Mouse (Mus musculus) embryonic stem cell, embryonic (primary cell): ENCODE results near the gene Clmn.

Source experiments
- CTCF ChIA-PET, 4 experiments: fragments of 300-600 bp in 2 of 4; fragments of 350-600 bp in 2 of 4; sonication (Branson Sonifier 250); formaldehyde crosslinking; loops; one replicate each; lab custom pipeline; 2022; ENCODE audit warnings: inconsistent platforms in 2 of 4; lab: Charles Lee
- POLR2A ChIA-PET, 4 experiments: fragments of 300-600 bp in 2 of 4; fragments of 350-600 bp in 2 of 4; sonication (Branson Sonifier 250); formaldehyde crosslinking; loops; one replicate each; lab custom pipeline; 2022; ENCODE audit warnings: antibody characterized with exemption in 4 of 4, inconsistent platforms in 1 of 4; lab: Charles Lee

Clmn gene

DNA sequence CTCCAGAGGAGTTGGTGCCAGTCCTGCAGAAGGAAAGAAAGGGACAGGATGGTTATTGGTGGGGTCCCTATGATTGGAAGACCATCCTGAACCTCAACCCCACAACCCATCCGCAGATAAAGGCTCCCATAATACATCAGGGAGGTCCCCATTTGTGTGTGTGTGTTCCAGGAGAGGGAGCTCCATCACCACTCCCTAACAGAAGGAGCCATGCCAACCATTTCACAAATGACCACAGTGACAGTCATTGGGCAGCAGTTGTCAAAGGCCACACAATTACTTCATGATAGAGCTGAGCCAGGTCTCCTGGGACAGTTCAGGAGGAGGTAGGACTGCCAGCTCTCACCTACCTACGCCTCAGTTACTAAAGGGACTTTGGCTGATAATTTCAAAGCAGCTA lies 92.9 kb downstream of the Clmn start:
- CTCF ChIA-PET = interaction anchor here (0.5 to 2.4 kb wide), 9 partner anchors 11 to 312 kb away, joined by 3 to 6 read pairs (median 4); no protein-coding TSS in a partner anchor
- POLR2A ChIA-PET = interaction anchor here in 3 of 4 experiments (0.6 to 2.2 kb wide), 9 partner anchors 9 to 126 kb away, joined by 3 to 17 read pairs (median 4); partner anchors contain the start of gene Dicer1 (in 1 of the 3)

GRCm38 (mm10) chr12:104769201-104769785 lies 95.6 kb downstream of the Clmn start:
- ChIA-PET CTCF (interaction anchor here in 1 of 4 experiments (0.9 kb wide), 1 partner anchor 171 kb away, joined by 4 read pairs; no protein-coding TSS in a partner anchor), POLR2A (interaction anchor here in 3 of 4 experiments (0.6 to 2.6 kb wide), 9 partner anchors 9 to 124 kb away, joined by 3 to 11 read pairs (median 3); partner anchors contain the start of gene Dicer1 (in 1 of the 3))

- CTCF ChIA-PET = interaction anchor here (0.5 to 2.0 kb wide), 40 partner anchors 9 to 739 kb away, joined by 3 to 12 read pairs (median 4); partner anchors contain the start of gene Dicer1 (in 3 of the 4)
- POLR2A ChIA-PET = interaction anchor here in 3 of 4 experiments (0.7 to 2.3 kb wide), 13 partner anchors 8 to 132 kb away, joined by 3 to 9 read pairs (median 3); no protein-coding TSS in a partner anchor
These were observed 97.7 kb downstream of the Clmn start for GRCm38 (mm10) chr12:104767183-104767582.

GRCm38 (mm10) chr12:104765761-104766160 lies 99.1 kb downstream of the Clmn start:
- ChIA-PET POLR2A (interaction anchor here in 2 of 4 experiments (0.5 to 2.3 kb wide), 7 partner anchors 8 to 227 kb away, joined by 3 to 9 read pairs (median 3); no protein-coding TSS in a partner anchor), CTCF (interaction anchor here in 2 of 4 experiments (0.6 to 1.1 kb wide), 4 partner anchors 14 to 133 kb away, joined by 3 to 4 read pairs (median 3); partner anchors contain the start of gene Dicer1 (in 1 of the 2))

DNA sequence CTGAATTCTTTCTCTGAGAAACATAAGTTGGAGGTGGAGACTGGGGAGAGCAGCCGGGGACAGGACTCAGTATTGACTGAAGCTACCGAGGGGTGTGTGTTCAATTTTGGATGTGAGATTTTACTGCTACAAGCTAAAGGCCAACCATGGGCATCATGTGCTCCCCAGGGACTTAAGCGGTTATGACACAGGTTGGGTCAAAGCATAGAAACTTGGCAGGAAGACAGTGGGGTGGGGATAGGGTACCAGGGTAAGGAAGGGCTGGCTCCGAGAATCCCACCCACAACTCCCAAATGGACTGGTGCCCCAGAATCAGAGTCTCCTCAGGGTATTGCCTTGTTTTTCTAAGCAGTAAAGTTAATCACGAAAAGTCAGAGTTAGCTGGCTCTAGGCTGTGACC lies 99.8 kb downstream of the Clmn start:
- ChIA-PET CTCF (interaction anchor here in 1 of 4 experiments (0.6 kb wide), 1 partner anchor 193 kb away, joined by 8 read pairs; no protein-coding TSS in a partner anchor), POLR2A (interaction anchor here in 2 of 4 experiments (1.2 to 1.9 kb wide), 4 partner anchors 8 to 227 kb away, joined by 3 to 4 read pairs (median 4); no protein-coding TSS in a partner anchor)

DNA sequence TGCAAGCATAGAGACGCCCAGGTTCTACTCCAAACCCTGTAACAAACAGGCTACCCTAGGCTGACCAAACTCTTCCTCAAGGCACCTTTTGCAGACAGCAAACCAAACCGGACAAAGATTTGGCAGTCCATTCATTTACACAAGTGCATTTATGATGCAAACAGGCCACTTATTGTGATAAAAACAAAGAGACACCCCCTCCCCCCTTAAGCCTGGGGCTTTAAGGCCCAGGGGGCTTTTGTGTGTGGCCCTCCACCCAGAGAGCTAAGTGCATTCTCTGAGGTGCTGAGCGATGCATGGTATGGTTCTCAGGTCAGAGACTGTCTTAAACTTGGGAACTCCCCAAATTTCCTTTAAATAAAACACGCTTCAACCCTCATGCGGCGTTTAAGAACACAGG lies 101.0 kb downstream of the Clmn start:
- POLR2A ChIA-PET = interaction anchor here in 3 of 4 experiments (0.8 to 1.9 kb wide), 6 partner anchors 9 to 287 kb away, joined by 3 to 7 read pairs (median 4); partner anchors contain the start of gene Dicer1 (in 2 of the 3)
- CTCF ChIA-PET = interaction anchor here in 1 of 4 experiments (1.2 kb wide), 1 partner anchor 176 kb away, joined by 4 read pairs; no protein-coding TSS in a partner anchor

GRCm38 (mm10) chr12:104761411-104761810 lies 103.5 kb downstream of the Clmn start:
- ChIA-PET POLR2A (interaction anchor here (0.6 to 7.7 kb wide), 55 partner anchors 8 to 328 kb away, joined by 3 to 65 read pairs (median 4); partner anchors contain the start of genes Dicer1 (in 4 of the 4) and Syne3 (in 1 of the 4)), CTCF (interaction anchor here (0.9 to 1.3 kb wide), 6 partner anchors 9 to 175 kb away, joined by 3 to 4 read pairs (median 3); partner anchors contain the start of gene Dicer1 (in 1 of the 4))

DNA sequence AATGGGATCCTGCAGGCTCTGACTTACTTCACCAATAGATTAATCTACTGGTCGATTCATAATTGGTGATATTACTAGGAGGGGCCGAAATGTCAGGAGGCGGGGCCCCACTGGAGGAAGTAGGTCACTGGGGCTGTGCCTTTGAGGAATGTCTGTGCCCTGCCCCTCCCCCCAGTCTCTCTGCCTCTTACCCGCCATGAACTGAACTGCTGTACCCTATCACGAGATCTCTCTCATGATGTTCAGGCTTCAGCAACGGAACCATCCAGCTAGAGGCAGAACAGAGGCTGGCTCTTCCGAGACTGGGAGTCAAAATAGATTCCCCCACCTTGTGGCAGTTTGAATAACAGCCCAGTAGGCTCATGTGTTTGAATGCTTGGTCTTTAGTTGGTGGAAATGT lies 106.8 kb downstream of the Clmn start:
- CTCF ChIA-PET = interaction anchor here (1.0 to 1.3 kb wide), 4 partner anchors 9 to 33 kb away, joined by 3 to 7 read pairs (median 4); no protein-coding TSS in a partner anchor
- POLR2A ChIA-PET = interaction anchor here in 2 of 4 experiments (0.6 to 7.7 kb wide), 8 partner anchors 8 to 183 kb away, joined by 3 to 65 read pairs (median 3); no protein-coding TSS in a partner anchor

DNA sequence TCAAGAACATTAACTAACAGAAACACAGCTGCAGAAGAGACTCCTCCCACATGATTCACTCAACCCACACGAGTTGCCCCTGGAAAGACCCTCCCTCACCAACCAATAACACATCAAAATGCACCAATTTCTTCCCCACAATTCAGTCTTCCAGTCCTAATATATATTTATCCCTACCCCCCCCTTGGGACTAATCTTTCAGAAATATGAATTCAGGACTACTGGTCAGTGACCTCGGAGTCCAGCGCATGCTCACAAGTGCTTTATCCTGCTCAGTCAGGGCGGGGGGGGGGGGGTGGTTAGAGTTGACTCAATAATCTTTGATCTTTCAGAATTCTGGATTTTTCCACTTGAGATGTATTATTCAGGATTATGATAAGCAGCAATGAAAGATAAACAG lies 111.2 kb downstream of the Clmn start:
- POLR2A ChIA-PET = interaction anchor here in 1 of 4 experiments (0.9 to 2.2 kb wide), 2 partner anchors 8 to 13 kb away, joined by 3 to 35 read pairs; no protein-coding TSS in a partner anchor
- CTCF ChIA-PET = no interaction called here

GRCm38 (mm10) chr12:104751814-104752765 lies 112.8 kb downstream of the Clmn start, which contains the start of gene Dicer1:
Gene Dicer1, minus strand, starts transcription at chr12:104751952.
- ChIA-PET CTCF (interaction anchor here (0.9 to 1.2 kb wide), 6 partner anchors 9 to 184 kb away, joined by 3 to 4 read pairs (median 4); no protein-coding TSS in a partner anchor), POLR2A (interaction anchor here (0.5 to 2.2 kb wide), 21 partner anchors 9 to 318 kb away, joined by 3 to 39 read pairs (median 4); no protein-coding TSS in a partner anchor)

DNA sequence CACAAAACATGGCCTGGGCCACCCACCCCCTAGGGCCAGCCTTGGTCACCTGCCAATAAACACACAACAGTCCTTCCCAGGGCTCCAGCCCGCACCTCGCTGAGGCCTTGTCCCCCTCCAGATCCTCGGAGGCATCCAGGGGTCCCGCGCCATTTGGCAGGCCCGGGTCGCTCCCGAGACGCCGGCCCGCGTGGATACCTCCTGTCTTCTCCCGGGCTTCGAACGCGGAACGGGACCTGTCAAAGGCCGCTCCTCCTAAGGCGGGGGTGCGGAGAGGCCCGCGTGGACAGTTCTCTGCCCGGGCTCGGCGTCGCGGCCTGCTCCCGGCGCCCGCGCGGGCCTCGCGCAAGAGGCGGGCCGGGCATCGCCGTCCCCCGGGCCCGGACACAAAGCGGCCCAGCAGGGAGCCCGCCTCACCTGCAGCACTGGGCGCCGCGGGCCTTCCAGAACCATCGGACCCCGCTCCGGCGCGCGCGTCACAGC lies 113.5 kb downstream of the Clmn start:
- POLR2A ChIA-PET = interaction anchor here (0.6 to 2.2 kb wide), 17 partner anchors 8 to 317 kb away, joined by 3 to 39 read pairs (median 4); no protein-coding TSS in a partner anchor
- CTCF ChIA-PET = interaction anchor here (0.9 to 1.2 kb wide), 6 partner anchors 10 to 185 kb away, joined by 3 to 4 read pairs (median 4); no protein-coding TSS in a partner anchor

- ChIA-PET CTCF (no interaction called here), POLR2A (interaction anchor here in 3 of 4 experiments (0.5 to 9.6 kb wide), 5 partner anchors 9 to 276 kb away, joined by 3 to 65 read pairs (median 5); partner anchors contain the start of gene Gsc (in 1 of the 3))
These were observed 115.9 kb downstream of the Clmn start for GRCm38 (mm10) chr12:104748946-104749345.

DNA sequence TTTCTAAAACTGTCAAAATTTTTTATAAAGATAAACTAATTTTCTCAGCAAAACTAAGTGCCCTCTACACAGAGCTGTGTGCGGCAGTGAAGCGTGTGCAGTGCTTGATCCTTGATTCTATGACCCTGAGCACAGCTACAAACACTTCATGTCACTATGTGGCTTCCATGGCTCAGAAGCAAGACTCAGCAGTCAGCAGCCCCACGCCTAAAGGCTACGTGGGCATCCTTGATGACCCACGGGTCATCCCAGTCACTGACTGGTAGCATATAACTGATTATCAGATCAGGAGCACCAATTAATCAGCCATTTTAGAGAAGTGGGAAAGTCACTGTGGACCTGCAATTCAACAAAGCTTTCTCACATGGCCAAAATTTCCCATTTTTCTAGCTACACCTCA lies 117.6 kb downstream of the Clmn start:
- POLR2A ChIA-PET = interaction anchor here in 1 of 4 experiments (0.8 to 9.6 kb wide), 5 partner anchors 8 to 663 kb away, joined by 3 to 65 read pairs (median 4); no protein-coding TSS in a partner anchor

DNA sequence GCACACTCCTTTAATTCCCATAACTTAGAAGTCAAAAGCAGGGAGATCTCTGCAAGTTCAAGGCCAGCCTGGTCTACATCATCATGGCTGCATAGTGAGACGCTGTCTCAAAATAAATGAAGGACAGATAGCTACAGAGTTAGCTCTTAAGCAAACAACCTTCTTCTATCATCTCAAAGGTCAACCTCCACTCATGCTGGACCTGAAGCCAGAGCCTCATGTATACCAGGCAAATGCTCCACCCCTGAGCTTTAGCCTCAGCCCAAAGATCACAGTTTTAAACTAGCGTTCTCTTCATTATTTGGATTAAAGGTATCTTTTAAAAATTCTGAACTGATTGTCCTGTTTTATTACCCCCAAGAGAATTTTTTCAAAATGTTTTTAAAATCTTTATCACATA lies 118.3 kb downstream of the Clmn start:
- POLR2A ChIA-PET = interaction anchor here in 1 of 4 experiments (0.8 to 9.6 kb wide), 3 partner anchors 11 to 664 kb away, joined by 3 to 65 read pairs (median 4); no protein-coding TSS in a partner anchor
- CTCF ChIA-PET = no interaction called here

More for the DNA sequence above, 117.6 kb downstream of the Clmn start:
- CTCF ChIA-PET = no interaction called here

DNA sequence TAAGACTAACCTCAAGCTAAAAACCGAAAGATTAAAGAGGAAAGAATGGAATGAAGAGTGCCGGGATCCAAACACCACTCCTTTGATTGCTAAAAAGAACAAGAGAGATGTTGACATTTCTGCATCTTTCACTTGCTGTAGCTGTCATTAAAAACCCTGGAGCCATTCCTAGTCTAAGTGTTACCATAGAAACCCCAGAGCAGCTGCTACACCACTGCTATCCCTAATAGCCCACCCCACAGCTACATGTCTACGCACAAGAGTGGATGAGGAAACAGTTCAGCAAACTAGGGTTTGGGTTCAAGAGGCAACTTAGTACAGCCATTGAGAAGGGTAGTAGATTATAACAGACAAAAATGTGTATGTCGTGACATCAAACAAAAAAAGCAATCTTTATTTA lies 121.2 kb downstream of the Clmn start:
- ChIA-PET POLR2A (interaction anchor here in 2 of 4 experiments (0.8 to 9.6 kb wide), 2 partner anchors 14 to 15 kb away, joined by 3 to 65 read pairs; no protein-coding TSS in a partner anchor), CTCF (interaction anchor here in 1 of 4 experiments (0.5 kb wide), 1 partner anchor 53 kb away, joined by 3 read pairs; no protein-coding TSS in a partner anchor)

- POLR2A ChIA-PET = interaction anchor here in 2 of 4 experiments (1.0 to 9.6 kb wide), 2 partner anchors 10 to 16 kb away, joined by 4 to 65 read pairs; partner anchors contain the start of gene Dicer1 (in 1 of the 2)
- CTCF ChIA-PET = interaction anchor here in 1 of 4 experiments (2.0 kb wide), 1 partner anchor 197 kb away, joined by 5 read pairs; no protein-coding TSS in a partner anchor
These were observed 122.6 kb downstream of the Clmn start for GRCm38 (mm10) chr12:104742247-104742646.
